Mouse (Mus musculus): ENCODE data around the gene BC030870.
"Not testable (repeated sequence)": the region's sequence is repeated elsewhere in the genome, so short reads cannot be mapped to it uniquely, and the experiment has no call there.

BC030870 gene

GRCm38 (mm10) chr8:65129199-65129788 lies at the start of gene BC030870:
BC030870 (minus strand) TSS chr8:65129563.
- DNase-seq (ENCODE audit: low spot score): no peak

GRCm38 (mm10) chr8:65174746-65175476 lies 45.5 kb upstream of the BC030870 start:
- no peak for DNase-seq (ENCODE audit: low spot score)

- no peak for DNase-seq (ENCODE audit: low spot score)
Observed at GRCm38 (mm10) chr8:65169184-65169583, 39.8 kb upstream of the BC030870 start.

DNA sequence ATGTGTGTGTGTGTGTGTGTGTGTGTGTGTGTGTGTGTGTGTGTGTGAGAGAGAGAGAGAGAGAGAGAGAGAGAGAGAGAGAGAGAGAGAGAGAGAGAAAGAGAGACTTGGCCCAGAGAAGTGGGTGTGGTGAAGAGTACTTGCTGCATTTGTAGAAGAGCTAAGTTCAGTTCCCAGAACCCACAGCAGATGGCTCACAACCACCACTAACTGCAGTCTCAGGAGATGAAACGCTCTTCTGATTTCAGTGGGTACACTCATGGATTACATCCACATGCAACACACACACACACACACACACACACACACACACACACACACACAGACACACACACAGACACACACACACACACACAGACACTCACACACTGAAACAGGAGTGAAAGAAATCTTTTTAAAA lies 31.3 kb upstream of the BC030870 start:
- not testable (repeated sequence) for DNase-seq (ENCODE audit: low spot score)

- DNase-seq (ENCODE audit: low spot score): no peak
Observed at GRCm38 (mm10) chr8:65159096-65159748, 29.9 kb upstream of the BC030870 start.

DNA sequence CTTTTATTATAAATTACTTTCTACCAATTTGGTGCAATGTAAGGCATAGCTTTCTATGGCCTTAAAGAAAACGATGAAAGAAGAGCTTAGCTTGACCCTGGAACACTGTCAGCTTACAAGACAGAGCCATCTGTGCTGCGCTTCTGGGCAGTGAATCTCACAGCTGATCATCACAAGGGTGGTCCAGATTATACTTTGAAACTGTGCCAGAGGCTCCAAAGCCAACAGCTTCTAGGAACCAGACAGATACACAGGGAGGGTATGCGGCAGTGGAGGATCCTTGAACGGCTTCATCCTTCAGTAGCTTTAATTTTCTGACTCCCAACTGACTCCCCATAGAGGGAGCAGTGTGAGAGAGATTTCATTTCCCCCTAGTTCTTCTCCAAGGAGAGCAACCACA lies 28.5 kb upstream of the BC030870 start:
- DNase-seq (ENCODE audit: low spot score): no peak

DNA sequence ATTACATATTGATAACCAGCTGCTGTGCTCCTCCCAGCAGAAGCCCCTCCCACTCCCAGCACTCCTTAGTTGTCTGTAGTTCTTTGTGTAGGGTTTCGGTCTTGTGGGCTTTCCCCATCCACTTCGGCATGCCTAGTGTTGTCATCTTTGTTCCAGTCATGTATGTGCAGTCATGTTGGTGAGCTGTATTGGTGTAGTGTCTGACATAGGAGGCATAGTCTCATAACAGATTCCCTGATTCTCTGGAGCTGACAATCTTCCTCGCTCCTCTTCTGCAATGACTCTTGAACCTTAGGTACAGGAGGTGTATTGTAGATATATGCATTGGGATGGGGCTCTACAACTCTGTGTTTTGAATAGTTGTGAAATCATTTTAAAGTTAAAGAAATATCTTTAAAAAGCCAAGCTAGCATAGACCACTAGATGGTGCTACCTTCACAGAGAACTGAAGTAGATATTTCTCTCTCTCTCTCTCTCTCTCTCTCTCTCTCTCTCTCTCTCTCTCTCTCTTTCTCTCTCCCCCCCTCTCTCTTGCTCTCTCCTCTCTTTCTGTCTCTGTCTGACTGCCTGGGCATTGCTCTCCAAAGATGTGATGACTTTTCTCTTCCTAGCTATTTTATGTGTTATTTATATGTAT lies 9.6 kb upstream of the BC030870 start:
- peak; percentile 37 for DNase-seq (ENCODE audit: low spot score)

DNA sequence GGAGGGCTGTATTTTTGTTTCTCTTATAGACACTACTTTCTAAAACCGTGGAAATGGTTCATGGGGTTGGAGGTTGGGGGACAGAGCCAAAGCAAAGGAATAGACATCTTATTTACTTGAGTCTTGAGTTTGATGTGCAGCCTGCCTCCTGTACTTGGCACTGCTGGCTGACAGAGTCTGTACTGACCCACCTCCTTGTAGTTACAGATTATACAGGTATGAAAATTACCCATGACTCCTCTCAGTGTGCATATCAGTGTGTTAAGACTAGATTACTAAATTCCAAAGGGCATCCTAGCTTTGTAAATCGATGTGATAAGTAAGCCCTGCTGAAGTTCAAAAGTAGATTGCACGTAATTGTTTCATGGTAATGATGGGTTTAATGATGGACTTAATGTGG lies 2.9 kb downstream of the BC030870 start:
- DNase-seq (ENCODE audit: low spot score): no peak

- no peak for DNase-seq (ENCODE audit: low spot score)
Observed at GRCm38 (mm10) chr8:65126014-65126413, 3.3 kb downstream of the BC030870 start.

GRCm38 (mm10) chr8:65112092-65112491 lies 17.3 kb downstream of the BC030870 start:
- DNase-seq (ENCODE audit: low spot score): no peak

GRCm38 (mm10) chr8:65110285-65110691 lies 19.1 kb downstream of the BC030870 start:
- peak; percentile 88 for DNase-seq (ENCODE audit: low spot score)

GRCm38 (mm10) chr8:65108936-65109335 lies 20.4 kb downstream of the BC030870 start:
- DNase-seq (ENCODE audit: low spot score): no peak

DNA sequence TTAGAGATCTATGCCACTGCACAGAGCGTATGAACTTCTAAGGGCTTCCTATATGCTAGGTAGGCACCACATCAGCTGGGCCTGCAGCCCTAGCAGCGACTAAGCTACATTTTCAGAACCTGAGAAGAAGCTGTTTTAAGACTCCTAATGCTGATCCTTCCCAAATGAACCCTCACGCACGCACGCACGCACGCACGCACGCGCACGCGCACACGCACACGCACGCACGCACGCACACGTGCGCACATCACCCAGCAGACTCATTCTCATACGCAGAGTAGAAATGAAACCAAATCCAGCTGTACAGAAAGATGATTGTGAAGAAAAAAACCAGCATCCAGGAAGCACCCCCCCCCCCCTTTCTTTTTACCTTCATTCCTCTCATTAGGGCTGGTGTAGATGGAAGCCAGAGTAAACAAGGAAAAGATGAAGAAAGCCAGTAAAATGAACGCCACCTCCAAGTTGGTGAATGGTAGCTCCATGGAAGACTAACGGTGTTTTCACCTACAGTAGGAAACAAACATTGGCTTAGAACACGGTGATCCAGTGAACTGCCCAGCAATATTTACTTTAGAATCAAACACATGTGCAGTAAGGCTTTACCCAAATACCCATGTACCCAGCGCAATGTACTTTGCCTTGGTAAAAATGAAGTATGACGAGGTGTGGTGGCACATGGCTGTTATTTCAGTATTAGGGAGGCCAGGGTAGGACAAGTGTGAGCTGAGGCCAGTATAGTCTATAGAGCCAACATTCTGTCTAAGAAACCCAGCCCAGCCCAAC lies 21.2 kb downstream of the BC030870 start:
- DNase-seq (ENCODE audit: low spot score): no peak

GRCm38 (mm10) chr8:65104041-65104440 lies 25.3 kb downstream of the BC030870 start:
- no peak for DNase-seq (ENCODE audit: low spot score)

GRCm38 (mm10) chr8:65103632-65104031 lies 25.7 kb downstream of the BC030870 start:
- DNase-seq (ENCODE audit: low spot score): no peak

GRCm38 (mm10) chr8:65099735-65100134 lies 29.6 kb downstream of the BC030870 start:
- DNase-seq (ENCODE audit: low spot score): no peak

DNA sequence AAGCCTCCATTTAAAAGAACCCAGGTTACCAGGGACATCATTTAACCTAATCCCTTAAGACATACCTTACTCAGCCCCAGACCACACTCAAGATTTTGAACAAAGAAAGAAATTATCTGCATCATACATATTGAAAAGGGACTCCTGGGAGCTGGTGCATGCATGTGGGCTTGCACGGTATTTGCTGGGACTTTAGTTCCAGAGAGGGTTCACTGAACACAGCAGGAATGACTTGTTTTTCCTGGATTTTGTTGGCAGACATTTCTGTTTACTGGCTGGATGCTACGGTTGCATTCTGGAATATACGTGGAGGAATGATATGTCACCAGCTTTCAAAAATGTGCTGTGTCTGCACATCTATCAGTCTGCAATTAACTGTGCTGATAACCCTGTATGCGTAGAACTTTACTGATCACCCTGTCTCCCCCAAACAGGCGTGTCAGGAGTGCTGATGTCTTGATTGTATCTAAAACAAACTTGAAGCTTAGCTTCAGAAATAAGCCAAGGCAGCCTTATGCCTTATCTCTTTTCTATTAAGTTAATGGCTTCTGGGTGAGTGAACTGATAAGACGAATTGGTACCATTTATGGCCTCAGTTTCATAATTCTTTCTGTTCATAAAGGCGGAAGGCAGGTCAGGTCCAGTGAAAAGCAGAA lies 31.5 kb downstream of the BC030870 start:
- DNase-seq (ENCODE audit: low spot score): no peak

- peak; percentile 33 for DNase-seq (ENCODE audit: low spot score)
Observed at GRCm38 (mm10) chr8:65089781-65090180, 39.6 kb downstream of the BC030870 start.

GRCm38 (mm10) chr8:65088120-65088519 lies 41.2 kb downstream of the BC030870 start:
- DNase-seq (ENCODE audit: low spot score): no peak

DNA sequence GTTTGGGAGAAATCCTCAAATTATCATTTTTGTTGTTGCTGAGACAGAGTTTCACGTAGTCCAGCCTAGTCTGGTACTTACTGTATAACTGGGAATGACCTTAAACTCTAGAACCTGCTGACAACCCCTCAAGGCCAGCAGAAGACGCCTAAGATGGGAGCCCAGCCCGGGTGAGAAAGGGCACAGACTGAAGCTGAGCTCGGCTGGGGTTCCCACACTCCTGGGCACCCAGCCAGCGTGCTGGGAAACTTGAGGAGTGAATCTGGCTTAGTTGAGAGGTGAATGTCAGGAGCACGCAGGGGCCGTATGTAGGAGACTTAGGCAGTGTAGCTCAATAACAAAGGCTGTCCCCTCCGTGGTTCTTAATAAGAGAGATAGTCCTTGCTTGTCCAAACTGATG lies 41.7 kb downstream of the BC030870 start:
- no peak for DNase-seq (ENCODE audit: low spot score)

DNA sequence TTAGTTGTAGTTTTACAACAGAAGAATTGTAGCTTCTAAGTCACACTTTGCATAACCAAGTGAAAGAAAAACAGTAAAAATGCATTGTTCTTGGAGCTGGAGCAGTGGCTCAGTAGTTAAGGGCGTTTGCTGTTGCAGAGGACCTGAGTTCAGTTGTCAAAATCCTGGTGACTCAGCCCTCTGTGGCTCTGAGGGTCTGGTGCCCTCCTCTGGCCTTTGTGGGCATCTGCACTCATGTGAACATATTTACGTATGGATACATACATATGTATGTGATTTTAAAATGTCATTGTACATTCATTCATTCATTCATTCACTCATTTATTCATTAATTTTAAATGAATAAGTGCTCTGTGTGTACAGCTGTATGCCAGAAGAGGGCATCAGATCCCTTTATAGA lies 43.7 kb downstream of the BC030870 start:
- no peak for DNase-seq (ENCODE audit: low spot score)
